ENCODE assay signal across 8 mouse cellular contexts in the genomic region with DNA sequence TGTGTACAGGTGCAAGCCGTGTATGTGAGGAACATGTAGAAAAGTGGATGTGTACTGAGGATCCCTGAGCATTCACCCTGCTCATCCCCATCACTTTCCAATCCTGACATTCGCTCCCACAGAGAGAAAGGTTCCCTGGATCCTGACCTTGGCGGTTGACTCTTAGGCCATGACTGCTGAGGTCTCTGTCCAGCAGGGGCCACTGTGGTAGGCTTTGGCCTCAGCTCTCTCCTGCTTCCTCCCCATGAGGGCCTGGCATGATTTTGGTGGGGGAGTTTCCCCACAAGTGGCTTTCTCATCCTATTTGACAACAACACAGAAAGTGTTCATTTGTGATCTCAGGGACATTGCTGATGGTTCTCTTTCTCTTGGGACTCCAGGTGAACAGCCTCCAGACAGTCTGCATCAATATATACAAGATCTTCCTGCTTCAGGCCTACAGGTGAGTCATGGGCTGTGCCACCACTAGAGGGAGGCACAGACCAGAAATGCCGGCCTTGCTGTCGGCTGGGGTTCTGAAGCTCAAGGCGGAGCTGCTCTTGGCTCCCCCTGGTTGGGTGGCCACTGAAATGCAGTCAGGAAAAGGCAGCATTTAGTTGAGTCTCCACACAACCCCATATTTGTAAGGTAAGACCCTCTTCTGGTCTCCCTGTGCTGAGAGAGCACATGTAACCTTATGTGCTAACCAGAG. TPM values are rescaled to one million over a fixed set of nuclear protein-coding genes. Genes with fewer than 3 reads are reported as not detected.
DNase-seq lines count a peak whose midpoint lies in the region; ATAC-seq and TF ChIP-seq lines count a peak whose summit lies in the region.
"Had no signal": no experiment of that assay in that cellular context is flagged by ENCODE, and none has a peak within 500 bp of the region (broad histone marks: within the 10 kb centered on the region; RNA-seq: fewer than 3 reads in every experiment).

No protein-coding gene starts in this region.

- TF ChIP-seq CTCF in MEL (IDR thresholded peaks at IDR 0.05 in 2 of 3, conservative IDR thresholded peaks at IDR 0.05 in 1 of 3; ENCODE audit: control insufficient read depth in 1 of 3, insufficient read depth in 1 of 3, low read depth in 2 of 3, low read length in 3 of 3, poor library complexity in 1 of 3, severe bottlenecking in 1 of 3), result peak; percentile 60 to 90 (median 76)

- ATAC-seq in megakaryocyte, adult 5-6 weeks (ENCODE audit: poor library complexity, severe bottlenecking), result peak; percentile 81

- peak; percentile 87 for DNase-seq in CD4-positive, CD25-positive, alpha-beta regulatory T cell, adult 2 months (ENCODE audit: low read depth, low spot score)
- DNase-seq in MEL (ENCODE audit: low read depth, low spot score), result peak; percentile 60
- peak; percentile 35 to 58 for DNase-seq in cerebellum, postnatal 4 days (ENCODE audit: low spot score in 2 of 2)
- peak; percentile 10 to 37 for DNase-seq in heart, postnatal 36 days
- DNase-seq in layer of hippocampus, adult 8-10 months (ENCODE audit: low spot score in 2 of 2), result peak; percentile 20 to 47
- peak; percentile 20 for DNase-seq in skeletal muscle tissue, adult 2 months (ENCODE audit: low read depth, low spot score)

- H3K4me3 ChIP-seq in MEL (ENCODE audit: control insufficient read depth in 1 of 2, insufficient read depth in 1 of 2, low read depth in 2 of 2, low read length in 2 of 2), result no peak overlapping the region
- H3K4me3 ChIP-seq: megakaryocyte, embryonic 14.5 days had no signal

- H3K9me3 ChIP-seq in MEL (replicated peaks; ENCODE audit: insufficient read depth, low read length), result no peaks in the 10 kb centered on the region

- no peak for TF ChIP-seq POLR2A in MEL (IDR thresholded peaks at IDR 0.05; ENCODE audit: control insufficient read depth in 1 of 2, insufficient read depth in 1 of 2, low read depth in 1 of 2, low read length in 2 of 2, poor library complexity in 1 of 2)

- H3K4me1 ChIP-seq in MEL (ENCODE audit: control insufficient read depth in 1 of 2, insufficient read depth in 2 of 2, low read length in 2 of 2), result no peaks in the 10 kb centered on the region
- H3K4me1 ChIP-seq: megakaryocyte, embryonic 14.5 days had no signal

- no peaks in the 10 kb centered on the region for H3K36me3 ChIP-seq in MEL (ENCODE audit: control insufficient read depth in 1 of 2, insufficient read depth in 2 of 2, low read length in 2 of 2)

- H3K27me3 ChIP-seq in MEL (ENCODE audit: control insufficient read depth in 1 of 2, insufficient read depth in 2 of 2, low read length in 2 of 2), result no peaks in the 10 kb centered on the region

- no peaks in the 10 kb centered on the region for H3K79me2 ChIP-seq in MEL (ENCODE audit: control insufficient read depth, insufficient read depth, low read length, poor library complexity)

- no peak for TF ChIP-seq EP300 in MEL (IDR thresholded peaks at IDR 0.05; ENCODE audit: low read depth in 1 of 2, low read length in 2 of 2)

- TF ChIP-seq RAD21 in MEL (IDR thresholded peaks at IDR 0.05; ENCODE audit: low read depth, low read length), result peak; percentile 74

- H3K27ac ChIP-seq in MEL (ENCODE audit: control insufficient read depth, low read depth, low read length), result no peak overlapping the region

- intact Hi-C loops in heart, postnatal 36 days (cut with DNase I), result loop anchor here (2.0 to 5.0 kb wide), 3 partner anchors 46 to 261 kb away; no protein-coding TSS in a partner anchor

- no peak overlapping the region for H3K9ac ChIP-seq in MEL (ENCODE audit: control insufficient read depth, low read depth, low read length, poor library complexity, severe bottlenecking)

TF ChIP-seq in MEL, 35 proteins besides CTCF, POLR2A, EP300 and RAD21:
- TF ChIP-seq USF1 (IDR thresholded peaks at IDR 0.05; ENCODE audit: low read depth, low read length) (no peak), ZKSCAN1 (IDR thresholded peaks at IDR 0.05; ENCODE audit: low read depth, low read length) (no peak), MYB (IDR thresholded peaks at IDR 0.05; ENCODE audit: low read depth, low read length) (no peak), MXI1 (IDR thresholded peaks at IDR 0.05; ENCODE audit: low read depth, low read length) (no peak), ZC3H11A (IDR thresholded peaks at IDR 0.05; ENCODE audit: low read depth, low read length) (peak; percentile 33; the same call in 1 of the 2 replicates), SMC3 (IDR thresholded peaks at IDR 0.05; ENCODE audit: low read depth, low read length) (peak; percentile 70), USF2 (IDR thresholded peaks at IDR 0.05; ENCODE audit: borderline replicate concordance in 1 of 2, insufficient read depth in 1 of 2, low read depth in 1 of 2, low read length in 2 of 2) (no peak), NRF1 (IDR thresholded peaks at IDR 0.05; ENCODE audit: insufficient read depth, low read depth, low read length, poor library complexity, severe bottlenecking) (no peak), POLR2AphosphoS2 (IDR thresholded peaks at IDR 0.05; ENCODE audit: low read length) (no peak), HCFC1 (IDR thresholded peaks at IDR 0.05; ENCODE audit: low read depth, low read length) (no peak), ETS1 (IDR thresholded peaks at IDR 0.05; ENCODE audit: low read depth, low read length) (no peak), UBTF (IDR thresholded peaks at IDR 0.05; ENCODE audit: borderline replicate concordance, insufficient read depth, low read depth, low read length) (no peak), TBP (IDR thresholded peaks at IDR 0.05; ENCODE audit: low read depth, low read length) (no peak)

RNA-seq across cellular contexts. Expression of gene Tert, which starts 19.8 kb away (rescaled TPM):
- total RNA-seq in MEL (2012; rRNA removed), result 1.1 and 1.2 TPM in 2 replicates
- 1 to 10 TPM in 1 of 2 experiments, not detected in 1; 2.0 TPM for polyA plus RNA-seq in MEL (2012; ENCODE audit: insufficient read depth in 1 of 2, insufficient read length in 2 of 2, low read depth in 1 of 2, low replicate concordance in 2 of 2, missing spikeins in 1 of 2)
- total RNA-seq in heart, postnatal 36 days (2021), result not detected
- total RNA-seq in layer of hippocampus, adult 8-10 months (2022), result 1 to 10 TPM; 2.5 to 5.3 (median 3.5) TPM
- 0.04 TPM in 1 of 2 replicates, not detected in the other for total RNA-seq in megakaryocyte, adult 5-6 weeks (2015)
- total RNA-seq in megakaryocyte, adult 5-6 weeks (2017), result 0.11 TPM in 1 of 2 replicates, not detected in the other

RNA-seq across cellular contexts. Expression of gene Slc6a18, which starts 31.3 kb away (rescaled TPM):
- not detected in 2 replicates for total RNA-seq in MEL (2012; rRNA removed)
- polyA plus RNA-seq in MEL (2012; ENCODE audit: insufficient read depth in 1 of 2, insufficient read length in 2 of 2, low read depth in 1 of 2, low replicate concordance in 2 of 2, missing spikeins in 1 of 2), result not detected
- not detected for total RNA-seq in heart, postnatal 36 days (2021)
- total RNA-seq in layer of hippocampus, adult 8-10 months (2022), result not detected
- not detected in 2 replicates for total RNA-seq in megakaryocyte, adult 5-6 weeks (2015)
- not detected in 2 replicates for total RNA-seq in megakaryocyte, adult 5-6 weeks (2017)

RNA-seq across cellular contexts. Expression of gene Clptm1l, which starts 42.7 kb away (rescaled TPM):
- 175 and 197 TPM in 2 replicates for total RNA-seq in MEL (2012; rRNA removed)
- polyA plus RNA-seq in MEL (2012; ENCODE audit: insufficient read depth in 1 of 2, insufficient read length in 2 of 2, low read depth in 1 of 2, low replicate concordance in 2 of 2, missing spikeins in 1 of 2), result 100 to 1,000 TPM; 104 to 201 TPM
- total RNA-seq in heart, postnatal 36 days (2021), result 10 to 100 TPM; 56.7 to 65.2 TPM
- 100 to 1,000 TPM; 116 to 132 (median 122) TPM for total RNA-seq in layer of hippocampus, adult 8-10 months (2022)
- 171 and 196 TPM in 2 replicates for total RNA-seq in megakaryocyte, adult 5-6 weeks (2015)
- 66.0 and 76.0 TPM in 2 replicates for total RNA-seq in megakaryocyte, adult 5-6 weeks (2017)

RNA-seq across cellular contexts. Expression of gene Slc6a19, which starts 58.1 kb away (rescaled TPM):
- not detected in 2 replicates for total RNA-seq in MEL (2012; rRNA removed)
- not detected for polyA plus RNA-seq in MEL (2012; ENCODE audit: insufficient read depth in 1 of 2, insufficient read length in 2 of 2, low read depth in 1 of 2, low replicate concordance in 2 of 2, missing spikeins in 1 of 2)
- total RNA-seq in heart, postnatal 36 days (2021), result not detected
- total RNA-seq in layer of hippocampus, adult 8-10 months (2022), result under 1 TPM; 0.14 to 0.45 (median 0.32) TPM
- total RNA-seq in megakaryocyte, adult 5-6 weeks (2015), result 0.34 TPM in 1 of 2 replicates, not detected in the other
- 0.04 TPM in 1 of 2 replicates, not detected in the other for total RNA-seq in megakaryocyte, adult 5-6 weeks (2017)

Comparison
In these comparisons a context has a peak if more than half of its experiments do, and no peak if none do; other contexts are left out.
1. DNase-seq: peak in every context shown above with its lines; median percentile 87 in CD4-positive, CD25-positive, alpha-beta regulatory T cell, adult 2 months; 60 in MEL; 46 in cerebellum, postnatal 4 days; 34 in layer of hippocampus, adult 8-10 months; 24 in heart, postnatal 36 days; 20 in skeletal muscle tissue, adult 2 months.